Mouse (Mus musculus) erythroblast, adult 5-6 weeks (primary cell): ENCODE data around the gene Jund. TPM values are rescaled to one million over a fixed set of nuclear protein-coding genes. Genes with fewer than 3 reads are reported as not detected.

Experiments used
- ATAC-seq: replicated peaks from 2 replicates; pipeline ENCODE4 v1.8.0; 2016; ENCODE audit warnings: moderate number of reproducible peaks, mild to moderate bottlenecking, moderate TSS enrichment, inconsistent platforms; ENCODE audit not compliant: poor library complexity, low FRiP score, severe bottlenecking
- total RNA-seq, 2 experiments: library from RNA; stranded (forward) in 1 of 2; stranded (reverse) in 1 of 2; fragments of 150-400 nt in 1 of 2; fragments of 200-764, 138-1000 nt in 1 of 2; gene quantifications; 2 replicates each; pipeline versions ENCODE4 v1.2.3 to v1.2.4; 2015 to 2017; ENCODE audit warnings: low replicate concordance in 2 of 2

Jund gene
- total RNA-seq, 2 experiments from 2014 or later: 29.2 to 52.2 TPM

GRCm38 (mm10) chr8:70696019-70696885 is 2.5 kb upstream of the Jund start:
- ATAC-seq: peak; percentile 39

DNA sequence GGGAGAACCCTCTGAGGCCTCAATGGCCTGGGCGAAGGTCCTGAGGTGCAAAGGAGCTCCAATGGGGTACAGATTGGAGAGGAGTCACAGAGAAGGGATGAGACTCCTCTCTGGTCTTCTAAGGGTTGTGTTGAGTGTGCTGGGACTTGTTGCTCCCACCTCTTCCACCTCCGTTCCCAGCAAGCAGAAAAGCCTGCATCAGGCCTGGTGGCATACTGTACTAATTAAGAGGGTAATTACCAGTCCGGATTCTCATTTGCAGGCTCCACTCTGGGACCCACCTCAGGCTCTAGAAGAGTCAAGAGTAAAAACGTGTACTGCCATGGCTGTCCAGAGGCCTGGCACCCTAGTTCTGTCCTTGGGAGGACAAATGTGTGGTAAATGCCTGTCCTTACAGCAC is 1.8 kb upstream of the Jund start:
- no peak for ATAC-seq

DNA sequence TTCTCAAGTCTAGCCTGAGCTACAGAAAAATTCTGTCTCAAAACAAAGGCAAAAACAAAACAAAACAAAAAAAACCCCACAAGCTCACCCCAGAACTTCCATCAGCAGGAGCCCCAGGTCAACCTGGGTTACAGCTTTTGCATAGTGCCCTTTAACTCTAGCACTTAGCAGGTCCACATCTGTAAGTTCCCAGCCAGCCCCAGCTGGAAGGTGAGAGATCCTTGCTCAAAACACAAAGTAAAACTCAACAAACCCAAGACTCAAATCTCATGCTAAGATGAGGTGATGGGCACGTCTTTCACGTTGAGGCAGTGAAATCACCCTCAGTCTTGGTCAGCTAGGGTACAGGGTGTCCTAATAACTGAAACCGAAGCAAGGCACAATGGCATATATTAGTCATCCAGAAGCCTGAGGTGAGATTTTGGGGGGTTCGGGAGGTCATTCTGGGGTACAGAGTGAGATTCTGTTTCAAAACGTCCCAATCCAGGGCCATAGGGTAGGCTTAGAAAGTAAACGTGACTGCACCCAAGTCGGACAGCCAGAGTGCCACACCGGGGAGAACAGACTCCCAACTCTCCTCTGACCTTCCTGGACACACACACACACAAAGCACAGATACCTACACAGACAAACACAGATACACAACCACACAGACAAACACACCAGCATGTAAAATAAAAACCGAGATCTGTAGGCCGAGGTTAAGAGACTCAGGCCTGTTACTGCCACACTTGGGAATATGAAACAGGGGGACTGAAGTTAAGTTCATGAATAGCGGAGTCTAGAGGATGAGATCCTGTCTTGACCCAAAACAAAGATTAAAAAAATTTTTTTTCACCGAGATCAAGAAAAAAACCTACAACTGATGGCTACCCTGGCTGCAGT is 1.1 kb upstream of the Jund start:
- no peak for ATAC-seq

DNA sequence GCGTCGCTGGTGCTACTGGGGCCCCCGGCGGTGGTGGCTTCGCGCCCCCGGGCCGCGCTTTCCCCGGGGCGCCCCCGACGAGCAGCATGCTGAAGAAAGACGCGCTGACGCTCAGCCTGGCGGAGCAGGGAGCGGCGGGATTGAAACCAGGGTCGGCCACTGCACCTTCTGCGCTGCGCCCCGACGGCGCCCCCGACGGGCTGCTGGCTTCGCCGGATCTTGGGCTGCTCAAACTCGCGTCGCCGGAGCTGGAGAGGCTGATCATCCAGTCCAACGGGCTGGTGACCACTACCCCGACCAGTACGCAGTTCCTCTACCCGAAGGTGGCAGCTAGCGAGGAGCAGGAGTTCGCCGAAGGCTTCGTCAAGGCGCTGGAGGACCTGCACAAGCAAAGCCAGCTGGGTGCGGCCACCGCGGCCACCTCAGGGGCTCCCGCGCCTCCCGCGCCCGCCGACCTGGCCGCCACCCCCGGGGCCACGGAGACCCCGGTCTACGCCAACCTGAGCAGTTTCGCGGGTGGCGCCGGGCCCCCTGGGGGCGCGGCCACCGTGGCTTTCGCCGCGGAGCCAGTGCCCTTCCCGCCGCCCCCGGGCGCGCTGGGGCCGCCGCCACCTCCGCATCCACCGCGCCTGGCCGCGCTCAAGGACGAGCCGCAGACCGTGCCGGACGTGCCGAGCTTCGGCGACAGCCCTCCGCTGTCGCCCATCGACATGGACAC is 526 bp downstream of the Jund start:
- ATAC-seq: no peak

GRCm38 (mm10) chr8:70699834-70700554 is 1.2 kb downstream of the Jund start:
- peak; percentile 12; the same call in 1 of the 2 replicates for ATAC-seq

DNA sequence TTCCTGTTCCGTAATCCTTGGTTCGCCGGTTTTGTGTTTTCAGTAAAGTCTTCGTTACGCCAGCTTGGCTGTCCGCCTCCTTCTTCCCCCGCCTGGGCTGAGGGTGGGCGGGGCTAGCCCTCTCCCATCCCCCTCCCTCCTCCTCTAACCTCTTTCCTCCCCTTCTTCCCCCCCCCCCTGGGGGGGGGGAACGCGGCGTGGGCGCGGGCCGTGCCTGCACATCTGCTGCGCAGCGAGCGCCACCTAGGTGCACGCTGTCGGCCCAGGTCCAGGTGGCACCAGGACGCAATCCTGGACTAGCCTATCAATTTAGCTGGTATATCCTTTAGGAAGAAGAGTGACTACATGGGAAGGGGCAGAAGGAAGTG is 1.8 kb downstream of the Jund start:
- peak; percentile 25 for ATAC-seq

- no peak for ATAC-seq
Observed at GRCm38 (mm10) chr8:70701048-70701981, 2.6 kb downstream of the Jund start.

DNA sequence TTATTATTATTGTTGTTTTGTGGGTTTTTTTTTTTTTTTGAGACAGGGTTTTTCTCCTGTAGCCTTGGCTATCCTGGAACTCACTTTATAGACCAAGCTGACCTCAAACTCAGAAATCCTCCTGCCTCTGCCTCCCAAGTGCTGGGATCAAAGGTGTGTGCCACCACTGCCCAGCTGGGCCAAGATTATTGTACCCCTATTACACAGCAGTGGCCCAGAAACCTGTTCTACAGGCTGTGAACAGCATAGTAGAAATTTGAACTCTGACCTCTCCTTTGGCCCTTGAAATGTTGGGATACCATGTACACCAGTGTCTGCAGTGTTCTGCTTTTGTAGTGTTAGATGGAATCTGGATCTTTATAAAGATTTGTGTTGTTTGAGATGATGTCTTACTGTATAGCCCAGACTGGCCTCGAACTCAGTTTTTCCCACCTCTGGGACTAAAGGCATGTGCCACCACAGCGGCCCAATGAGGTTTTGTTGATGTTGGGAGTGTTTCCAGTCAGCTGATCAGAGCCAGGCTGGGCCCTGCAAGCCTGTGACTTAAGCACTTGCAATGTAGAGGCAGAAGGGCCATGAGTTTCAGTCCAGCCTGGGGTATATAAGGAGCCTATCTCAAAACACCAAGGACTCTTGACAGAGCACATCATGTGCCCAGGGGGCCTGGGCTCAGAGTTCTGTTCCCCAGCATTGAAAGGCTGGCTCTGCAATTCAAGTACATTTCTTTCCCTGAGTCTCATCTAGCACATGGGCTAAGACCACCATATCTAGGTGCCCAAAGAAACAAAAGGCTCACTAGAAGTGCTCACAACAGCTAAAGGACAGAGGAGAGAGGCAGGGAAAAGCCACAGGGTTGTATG is 3.5 kb downstream of the Jund start:
- ATAC-seq: no peak

DNA sequence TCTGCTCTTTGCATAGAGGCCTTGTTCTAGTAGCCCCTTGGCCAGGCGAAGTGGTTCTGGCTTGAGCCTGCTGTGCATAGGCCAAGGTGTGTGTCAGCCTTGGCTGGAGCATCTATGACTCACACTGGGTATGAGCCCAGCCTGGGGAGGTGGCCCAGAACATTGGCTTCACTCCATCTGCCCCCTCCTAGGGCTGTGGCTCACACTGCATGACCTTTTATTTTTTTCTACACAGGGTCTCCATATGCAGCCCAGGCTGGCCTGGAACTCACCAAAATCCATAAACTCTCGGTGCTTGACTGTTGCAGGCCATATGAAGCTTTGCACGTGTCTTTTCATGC is 4.1 kb downstream of the Jund start:
- no peak for ATAC-seq

- no peak for ATAC-seq
Observed at GRCm38 (mm10) chr8:70703287-70703686, 4.5 kb downstream of the Jund start, which contains the start of gene Iqcn. Gene Iqcn, plus strand, starts transcription at chr8:70703457.

GRCm38 (mm10) chr8:70708281-70708680 is 9.5 kb downstream of the Jund start:
- ATAC-seq: no peak

DNA sequence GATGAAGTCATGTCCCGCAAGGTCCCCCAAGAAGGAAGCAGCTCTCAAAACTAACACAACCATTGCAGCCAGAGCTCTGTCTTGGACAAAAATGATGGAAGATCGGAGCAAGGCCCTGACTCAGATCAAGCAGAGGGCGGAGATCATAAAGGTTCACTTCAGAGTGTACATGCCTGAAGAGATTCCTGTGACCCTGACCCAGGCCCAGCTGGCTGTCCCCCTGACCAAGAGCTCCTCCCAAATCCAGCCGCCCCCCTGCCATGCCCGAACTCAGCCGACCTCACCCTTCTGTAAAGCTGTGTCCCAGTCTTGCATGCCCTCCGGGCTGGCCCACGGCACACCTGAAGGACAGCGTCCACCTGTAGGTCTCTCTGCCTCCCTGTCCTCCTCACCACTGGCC is 11.0 kb downstream of the Jund start:
- ATAC-seq: no peak

GRCm38 (mm10) chr8:70710296-70710695 is 11.5 kb downstream of the Jund start:
- ATAC-seq: no peak

- ATAC-seq: no peak
Observed at GRCm38 (mm10) chr8:70711041-70711440, 12.3 kb downstream of the Jund start.

- ATAC-seq: no peak
Observed at GRCm38 (mm10) chr8:70713991-70714390, 15.2 kb downstream of the Jund start.

- ATAC-seq: no peak
Observed at GRCm38 (mm10) chr8:70715086-70715485, 16.3 kb downstream of the Jund start.

DNA sequence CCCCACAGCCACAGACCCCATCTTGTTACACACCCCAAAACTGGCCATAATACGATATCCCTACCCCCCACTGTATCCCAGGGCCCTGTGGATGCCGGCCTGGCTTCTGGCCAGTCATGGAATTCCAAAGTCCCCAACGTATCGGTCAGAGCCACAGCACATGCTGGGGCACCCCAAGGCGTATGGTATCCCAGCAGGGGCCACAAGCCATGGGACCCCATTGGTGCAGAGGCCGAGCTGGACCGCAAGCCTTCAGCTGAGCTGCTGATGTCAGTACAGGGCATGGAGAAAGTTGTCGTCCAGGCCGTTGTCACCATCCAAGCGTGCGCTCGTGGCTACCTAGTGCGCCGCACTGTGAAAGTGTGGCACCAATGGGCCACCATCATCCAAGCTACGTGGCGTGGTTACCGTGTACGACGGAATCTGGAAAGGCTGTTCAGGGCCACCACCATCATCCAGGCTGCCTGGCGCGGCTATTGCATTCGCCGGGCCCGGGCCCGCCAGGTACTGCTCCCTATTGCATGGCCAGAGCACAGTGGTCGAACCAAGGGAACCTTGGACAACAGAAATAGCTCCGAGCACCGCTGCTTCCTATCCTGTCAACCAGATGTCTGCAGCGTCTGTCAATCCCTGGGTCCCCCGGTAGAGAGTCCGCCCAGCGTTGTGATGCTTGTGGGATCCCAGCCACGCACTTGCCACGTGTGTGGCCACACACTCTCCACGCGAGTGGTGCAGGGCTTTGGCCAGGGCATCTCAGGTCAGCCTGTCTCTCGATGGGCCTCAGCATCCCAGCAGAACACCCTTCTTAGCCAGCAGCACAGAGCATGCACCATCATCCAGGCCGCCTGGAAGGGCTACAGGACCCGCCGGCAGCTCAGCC is 18.0 kb downstream of the Jund start:
- ATAC-seq: no peak
